Mouse (Mus musculus): ENCODE measurements around the gene Dnajc15.
"Not testable (repeated sequence)": the region's sequence is repeated elsewhere in the genome, so short reads cannot be mapped to it uniquely, and the experiment has no call there.

Gene Dnajc15

GRCm38 (mm10) chr14:77874304-77875241 lies at the start of gene Dnajc15:
Gene Dnajc15, minus strand, starts transcription at chr14:77875125.
- in situ Hi-C loops (cut with MboI, MseI), result no loop called here

- in situ Hi-C loops (cut with MboI, MseI), result no loop called here
These were observed 48.3 kb upstream of the Dnajc15 start for GRCm38 (mm10) chr14:77923076-77923865.

DNA sequence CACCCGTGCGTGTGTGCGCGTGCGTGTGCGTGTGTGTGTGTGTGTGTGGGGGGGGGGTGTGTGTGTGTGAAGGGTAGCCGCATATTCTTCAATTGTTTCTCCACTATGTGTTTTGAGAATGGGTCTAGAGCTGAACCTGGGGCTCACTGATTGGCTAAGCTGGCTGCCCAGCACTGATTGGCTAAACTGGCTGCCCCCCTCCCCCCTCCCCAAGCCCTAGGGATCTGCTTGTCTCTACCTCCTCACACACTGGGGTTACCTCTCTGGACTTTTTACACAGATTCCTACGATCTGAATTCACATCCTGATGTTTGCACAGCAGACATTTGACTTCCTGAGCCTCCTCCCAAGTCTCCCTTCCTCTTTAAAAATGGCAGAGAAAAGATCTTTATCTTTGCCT lies 46.7 kb upstream of the Dnajc15 start:
- in situ Hi-C loops (cut with MboI, MseI), result no loop called here

DNA sequence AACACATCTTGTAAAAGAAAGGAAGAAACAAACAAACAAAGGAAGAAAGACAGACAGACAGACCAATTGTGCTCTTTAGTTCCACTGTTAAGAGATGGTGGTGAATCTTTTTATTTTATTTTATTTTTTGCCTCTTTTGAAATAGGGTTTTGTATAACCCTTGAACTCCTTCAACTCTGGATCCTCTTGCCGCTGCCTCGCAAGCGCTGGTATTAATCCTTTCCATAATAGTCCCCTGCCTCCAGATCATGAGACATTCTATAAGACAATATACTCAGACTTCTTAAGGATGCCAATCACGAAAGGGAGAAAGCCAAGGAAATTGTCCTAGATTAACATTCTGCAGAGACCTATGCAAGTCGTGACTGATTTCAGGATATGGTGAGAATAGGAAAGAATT lies 40.9 kb upstream of the Dnajc15 start:
- in situ Hi-C loops (cut with MboI, MseI), result no loop called here

DNA sequence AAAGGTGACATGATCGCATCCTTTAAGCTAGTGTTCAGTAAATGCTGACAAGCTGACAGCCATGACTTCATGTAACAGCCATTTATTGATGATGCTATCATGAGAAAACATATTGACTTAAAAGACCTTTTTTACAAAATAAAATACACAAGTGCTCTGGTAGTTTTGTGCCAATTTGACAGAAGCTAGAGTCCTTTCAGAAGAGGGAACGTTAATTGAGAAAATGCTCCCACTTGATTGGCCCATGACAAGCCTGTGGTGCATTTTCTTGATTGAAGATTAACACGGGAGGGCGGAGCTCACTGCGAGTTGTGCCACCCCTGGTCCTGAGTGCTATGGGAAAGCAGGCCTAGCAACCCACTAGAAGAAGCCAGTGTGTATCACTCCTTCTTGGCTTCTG lies 31.7 kb upstream of the Dnajc15 start:
- in situ Hi-C loops (cut with MboI, MseI), result no loop called here

DNA sequence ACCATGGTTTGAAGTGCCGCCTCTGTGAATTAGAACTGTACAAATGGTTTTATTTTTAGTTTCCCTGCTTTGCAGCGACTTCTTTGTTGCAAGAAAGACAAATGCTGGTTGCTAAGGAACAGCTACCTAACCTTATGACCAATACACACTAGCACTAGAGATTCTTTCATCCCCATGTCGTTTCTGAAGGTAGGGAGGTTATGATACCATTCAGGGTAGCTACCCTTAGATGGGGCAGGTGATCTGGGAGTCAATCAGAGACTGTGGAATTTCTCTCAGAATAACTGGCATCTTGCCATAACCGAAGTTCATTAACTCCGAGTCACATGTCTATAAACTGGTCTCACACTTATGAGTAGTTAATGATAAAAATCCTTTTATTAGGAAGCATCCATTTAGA lies 30.5 kb upstream of the Dnajc15 start:
- in situ Hi-C loops (cut with MboI, MseI), result no loop called here

DNA sequence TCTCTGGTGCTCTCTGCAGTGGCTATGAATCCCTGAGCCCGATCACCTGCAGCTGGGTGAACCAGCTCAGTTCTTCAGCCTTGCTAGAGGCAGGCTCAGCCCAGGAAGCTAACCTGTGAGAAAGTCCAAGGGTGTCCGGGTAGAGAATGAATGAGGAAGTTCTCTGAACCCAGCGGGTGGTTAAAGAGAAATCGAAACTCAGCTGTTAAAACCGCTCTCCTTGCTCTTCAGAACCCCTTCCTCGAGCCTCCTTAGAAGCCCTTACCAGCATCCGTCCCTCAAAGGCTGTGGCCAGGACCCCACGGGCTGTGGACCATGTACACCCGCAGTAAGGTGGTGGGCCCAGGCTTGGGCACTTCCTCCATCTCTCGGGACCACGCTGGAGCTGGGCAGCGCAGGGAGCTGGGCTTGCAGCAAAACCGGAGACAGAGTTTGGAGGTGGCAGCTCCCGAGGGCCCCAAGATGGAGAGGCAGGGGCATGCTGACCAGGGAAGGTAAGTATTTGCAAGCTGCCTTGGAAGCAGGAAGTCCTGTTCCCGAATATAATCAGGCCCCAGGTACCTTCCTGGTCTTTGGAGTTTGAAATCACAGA lies 29.3 kb upstream of the Dnajc15 start, which contains the start of gene Epsti1:
Epsti1 (plus strand) TSS at position 69 of the 592 bp plus-strand sequence.
- in situ Hi-C loops (cut with MboI, MseI), result no loop called here

- in situ Hi-C loops (cut with MboI, MseI), result no loop called here
These were observed 27.6 kb upstream of the Dnajc15 start for GRCm38 (mm10) chr14:77902541-77902940.

DNA sequence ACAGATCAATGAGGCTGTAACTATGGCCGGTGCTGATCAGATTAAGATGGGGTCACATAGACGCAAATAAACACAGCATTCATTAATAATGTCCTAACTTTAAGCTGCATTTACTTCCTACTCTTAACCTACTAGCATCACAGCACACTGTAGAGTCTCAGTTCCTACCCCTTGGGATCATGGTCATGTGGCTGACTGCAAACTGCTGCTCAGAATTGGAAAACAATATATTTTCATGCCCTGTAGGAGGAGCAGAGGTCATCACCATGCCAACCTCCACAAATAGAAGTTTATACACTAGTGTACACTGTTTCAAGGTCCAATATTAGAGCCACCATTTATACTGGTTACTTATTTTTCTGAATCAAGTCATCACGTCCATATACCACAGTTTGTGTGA lies 21.0 kb upstream of the Dnajc15 start:
- in situ Hi-C loops (cut with MboI, MseI), result no loop called here

DNA sequence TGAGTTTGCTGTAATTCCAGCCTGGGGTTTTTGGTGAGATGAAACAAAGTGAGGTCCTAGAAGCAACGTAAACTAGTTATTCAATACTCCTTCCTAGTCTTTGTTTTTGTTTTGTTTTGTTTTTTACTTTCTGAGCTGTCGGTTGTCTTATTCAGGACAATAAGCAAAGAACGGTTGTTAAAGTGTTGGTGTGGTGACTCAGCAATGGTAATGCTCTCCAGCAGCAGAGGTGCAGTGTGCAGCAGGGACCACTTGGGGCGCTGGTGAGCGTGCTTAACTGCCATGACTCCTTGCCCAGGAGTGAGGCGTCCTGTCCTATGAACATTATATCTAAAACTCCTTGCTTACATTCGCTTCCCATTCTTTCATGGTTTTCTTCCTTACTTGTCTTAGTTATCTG lies 15.0 kb upstream of the Dnajc15 start:
- in situ Hi-C loops (cut with MboI, MseI), result no loop called here

DNA sequence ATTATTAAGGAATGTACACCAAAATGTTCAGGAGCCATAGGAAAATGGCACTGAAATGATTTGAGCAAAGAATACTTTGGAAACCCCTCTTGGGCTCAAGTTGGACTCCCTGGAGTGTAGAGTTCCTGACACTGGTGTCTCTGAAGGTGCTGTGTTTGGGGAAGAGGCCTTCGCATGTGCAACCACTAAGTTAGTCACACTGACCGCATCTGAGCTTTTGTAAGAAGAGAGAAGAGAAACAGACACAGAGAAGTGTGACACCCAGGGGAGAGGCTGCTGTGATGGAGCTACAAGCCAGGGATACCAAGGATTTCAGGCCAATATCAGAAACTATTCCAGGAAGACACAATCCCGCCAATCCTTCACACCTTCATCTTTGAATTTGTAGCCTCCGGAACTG lies 12.0 kb upstream of the Dnajc15 start:
- in situ Hi-C loops (cut with MboI, MseI), result no loop called here

- in situ Hi-C loops (cut with MboI, MseI), result no loop called here
These were observed 11.5 kb upstream of the Dnajc15 start for GRCm38 (mm10) chr14:77886376-77886775.

GRCm38 (mm10) chr14:77882669-77883068 lies 7.7 kb upstream of the Dnajc15 start:
- in situ Hi-C loops (cut with MboI, MseI), result no loop called here

GRCm38 (mm10) chr14:77881998-77882397 lies 7.1 kb upstream of the Dnajc15 start:
- in situ Hi-C loops (cut with MboI, MseI), result no loop called here

DNA sequence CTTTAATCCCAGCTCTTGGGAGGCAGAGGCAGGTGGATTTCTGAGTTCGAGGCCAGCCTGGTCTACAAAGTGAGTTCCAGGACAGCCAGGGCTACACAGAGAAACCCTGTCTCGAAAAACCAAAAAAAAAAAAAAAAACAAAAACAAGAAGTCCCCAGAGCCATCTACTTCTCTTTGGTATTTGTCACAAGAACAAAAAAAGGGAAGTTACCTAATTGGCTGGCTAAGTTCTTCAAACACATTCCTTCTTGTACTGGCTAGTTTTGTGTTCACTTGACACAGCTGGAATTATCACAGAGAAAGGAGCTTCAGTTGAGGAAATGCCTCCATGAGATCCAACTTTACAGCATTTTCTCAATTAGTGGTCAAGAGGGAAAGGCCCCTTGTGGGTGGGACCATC lies 3.0 kb upstream of the Dnajc15 start:
- in situ Hi-C loops (cut with MboI, MseI), result not testable (repeated sequence)

DNA sequence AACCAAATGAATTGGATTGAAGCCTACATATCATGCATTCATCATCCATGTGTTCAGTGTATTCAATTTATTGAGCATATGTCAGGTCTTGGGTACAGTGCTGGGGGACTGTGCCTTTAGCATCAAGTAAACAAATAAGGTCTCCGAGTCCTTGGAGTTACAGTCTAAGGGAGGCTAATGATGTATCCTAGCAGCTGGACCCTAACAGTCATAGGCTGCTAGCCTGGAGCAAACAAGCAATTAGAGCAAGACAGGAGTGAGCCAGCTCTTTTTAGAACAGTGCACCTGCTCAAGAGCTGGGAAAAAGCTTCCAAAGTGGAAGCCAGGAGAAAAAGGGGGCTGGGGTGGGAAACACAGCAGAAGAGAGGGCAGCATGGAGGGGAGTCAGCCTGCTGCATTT lies 1.3 kb upstream of the Dnajc15 start:
- in situ Hi-C loops (cut with MboI, MseI), result no loop called here

GRCm38 (mm10) chr14:77871380-77871975 lies 3.4 kb downstream of the Dnajc15 start:
- in situ Hi-C loops (cut with MboI, MseI), result no loop called here

DNA sequence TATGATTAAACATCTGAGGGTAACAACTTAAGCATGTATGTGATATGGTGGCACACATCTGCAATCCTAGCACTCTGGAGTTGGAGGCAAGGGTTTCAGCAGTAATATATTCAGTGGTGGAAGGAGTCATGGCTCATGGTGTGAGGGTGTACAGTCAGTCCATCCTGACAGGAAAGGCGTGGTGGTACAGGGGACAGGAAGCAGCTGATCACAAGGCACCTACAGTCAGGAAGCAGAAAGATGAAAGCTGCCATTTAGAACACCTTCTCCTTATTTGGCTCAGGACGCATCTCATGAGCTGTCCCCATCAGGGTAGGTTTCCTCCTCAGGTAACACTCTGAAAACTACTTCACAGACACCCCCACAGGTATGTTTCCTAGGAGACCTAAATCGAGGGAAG lies 4.0 kb downstream of the Dnajc15 start:
- in situ Hi-C loops (cut with MboI, MseI), result no loop called here

DNA sequence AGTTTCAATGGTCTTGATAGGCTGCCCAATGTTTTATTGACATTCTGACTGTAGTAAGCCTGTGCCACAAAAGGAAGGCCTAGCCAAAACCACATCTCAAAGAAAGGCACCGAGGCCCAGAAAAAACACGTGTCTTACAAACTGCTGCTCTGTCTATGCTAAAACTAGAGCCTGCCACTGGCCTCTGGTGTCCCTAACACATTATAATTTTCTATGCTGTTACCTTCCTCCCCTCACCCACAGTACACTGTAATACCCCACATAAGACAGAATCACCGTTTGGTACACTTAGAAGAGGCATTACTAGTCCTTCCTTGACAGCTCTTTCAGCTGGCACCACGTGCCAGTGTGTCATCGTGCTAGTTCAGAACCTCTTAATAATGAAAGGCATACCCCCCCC lies 7.3 kb downstream of the Dnajc15 start:
- in situ Hi-C loops (cut with MboI, MseI), result no loop called here

DNA sequence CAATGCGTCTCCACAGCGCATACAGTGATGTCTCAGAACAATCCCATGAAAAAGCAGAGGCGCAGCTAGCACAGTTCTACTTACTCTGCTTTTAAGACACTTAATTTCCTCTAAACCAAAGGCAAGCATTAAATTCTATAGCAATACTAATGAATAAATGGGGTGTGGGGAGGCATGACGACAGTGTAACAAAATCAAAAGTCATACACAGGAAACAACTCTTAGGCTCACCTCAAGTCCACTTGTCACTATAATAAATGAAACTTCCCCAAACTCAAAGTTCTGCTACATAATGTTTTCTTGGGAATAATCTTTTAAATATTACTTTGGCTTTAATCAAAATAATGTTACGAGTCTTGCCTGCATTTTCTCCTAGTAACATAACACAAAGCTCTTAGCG lies 10.4 kb downstream of the Dnajc15 start:
- in situ Hi-C loops (cut with MboI, MseI), result no loop called here

DNA sequence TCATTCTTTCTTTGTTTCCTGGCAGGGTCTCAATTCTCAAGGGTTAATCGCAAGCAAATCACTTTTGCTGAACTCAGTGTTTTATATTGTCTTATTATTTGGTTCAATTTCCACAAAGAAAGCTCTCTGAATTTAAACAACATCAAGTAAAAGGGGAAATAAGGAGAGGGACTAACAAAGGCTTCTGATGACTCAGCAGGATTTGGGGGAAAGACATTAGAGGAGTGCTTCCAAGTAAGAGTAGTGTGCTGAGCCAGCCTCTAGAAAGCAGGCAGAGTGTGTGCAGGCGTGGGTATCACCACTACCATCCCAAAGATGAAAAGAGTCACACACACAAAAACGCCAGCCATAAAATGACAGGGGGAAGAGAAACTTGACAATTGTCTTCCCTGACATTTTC lies 10.9 kb downstream of the Dnajc15 start:
- in situ Hi-C loops (cut with MboI, MseI), result no loop called here
